Mouse (Mus musculus) embryonic facial prominence, embryonic 13.5 days (tissue): Measurements from ENCODE around the gene Alcam. TPM values are rescaled to one million over a fixed set of nuclear protein-coding genes. Genes with fewer than 3 reads are reported as not detected.

ENCODE experiments used
- ATAC-seq: fragments of 200-750 bp; cut with Nextera tagmentation; 2 replicates; pipeline ENCODE4 v1.8.0; 2017; ENCODE audit warnings: low read depth; ENCODE audit not compliant: insufficient number of reproducible peaks, insufficient read depth, low FRiP score, low TSS enrichment
- H3K27ac ChIP-seq: fragments of 300-500 bp; sonication (generic); 2 replicates; pipeline ENCODE4 v1.5.1; 2015; ENCODE audit warnings: moderate library complexity, mild to moderate bottlenecking, inconsistent platforms
- H3K27me3 ChIP-seq: fragments of 300-500 bp; sonication (generic); 2 replicates; pipeline ENCODE4 v1.6.1; 2015; ENCODE audit warnings: mild to moderate bottlenecking, inconsistent platforms
- H3K36me3 ChIP-seq: fragments of 300-500 bp; sonication (generic); 2 replicates; pipeline ENCODE4 v1.6.1; 2015; ENCODE audit warnings: mild to moderate bottlenecking, inconsistent platforms
- H3K4me1 ChIP-seq: fragments of 300-500 bp; sonication (generic); 2 replicates; pipeline ENCODE4 v1.6.1; 2015; ENCODE audit warnings: inconsistent platforms
- H3K4me2 ChIP-seq: fragments of 300-500 bp; sonication (generic); 2 replicates; pipeline ENCODE4 v1.6.1; 2015; ENCODE audit warnings: moderate library complexity, mild to moderate bottlenecking, inconsistent platforms
- H3K4me3 ChIP-seq: fragments of 300-500 bp; sonication (generic); 2 replicates; pipeline ENCODE4 v1.5.1; 2015; ENCODE audit warnings: mild to moderate bottlenecking, inconsistent platforms
- H3K9ac ChIP-seq: fragments of 300-500 bp; sonication (generic); 2 replicates; pipeline ENCODE4 v1.6.1; 2015; ENCODE audit warnings: mild to moderate bottlenecking, inconsistent platforms
- H3K9me3 ChIP-seq: fragments of 300-500 bp; sonication (generic); 2 replicates; pipeline ENCODE4 v1.6.1; 2016; ENCODE audit warnings: inconsistent platforms
- WGBS: fragments of 180-500 bp; shearing (Covaris S2); methylation state at CpG from one replicate; pipeline ENCODE4 v1.1.7; 2015; ENCODE audit warnings: mixed read lengths; 5-methylcytosine and 5-hydroxymethylcytosine counted together
- polyA plus RNA-seq: library from polyadenylated mRNA; unstranded; fragments of >200 nt; fragmentation: Nextera tagmentation; extraction: Ambion mirVana; gene quantifications from 2 replicates; pipeline ENCODE4 v1.2.1, GENCODE M21; 2015

Alcam gene
- polyA plus RNA-seq, 1 experiment from 2014 or later: 29.1 TPM

GRCm38 (mm10) chr16:52229930-52230329 lies 223.9 kb downstream of the Alcam start:
- Histone ChIP-seq H3K36me3 (no peaks in the 10 kb centered on the region), H3K9ac (no peak overlapping the region), H3K9me3 (no peaks in the 10 kb centered on the region), H3K4me2 (no peak overlapping the region), H3K4me1 (no peaks in the 10 kb centered on the region), H3K27me3 (no peaks in the 10 kb centered on the region), H3K27ac (no peak overlapping the region), H3K4me3 (no peak overlapping the region)
- no peak for ATAC-seq
- 60% methylated on average over 2 of the region's 2 CpGs for WGBS

DNA sequence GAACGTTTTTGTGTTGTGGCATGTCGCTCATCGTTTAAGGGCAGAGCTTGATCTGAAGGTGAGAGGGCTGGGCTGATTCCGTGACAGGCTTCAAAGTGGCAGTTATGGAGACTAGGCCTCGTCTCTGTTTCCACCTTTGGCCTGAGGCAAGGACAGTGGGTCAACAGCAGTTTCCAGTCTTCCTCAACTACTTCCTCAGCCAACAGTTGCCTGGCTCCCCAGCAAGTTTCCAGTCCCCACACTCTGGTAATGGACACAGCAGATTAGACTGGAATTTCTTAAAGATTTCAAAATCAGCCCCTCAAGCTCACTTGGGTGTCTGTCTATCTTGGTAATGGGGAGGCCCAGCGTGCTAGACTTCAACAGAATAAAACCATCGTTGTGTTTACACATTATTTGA lies 224.4 kb downstream of the Alcam start:
- Histone ChIP-seq H3K27ac (no peak overlapping the region), H3K4me1 (no peaks in the 10 kb centered on the region), H3K36me3 (no peaks in the 10 kb centered on the region), H3K9ac (no peak overlapping the region), H3K9me3 (no peaks in the 10 kb centered on the region), H3K27me3 (no peaks in the 10 kb centered on the region), H3K4me2 (no peak overlapping the region), H3K4me3 (no peak overlapping the region)
- no peak for ATAC-seq
- WGBS: 49% methylated on average over 7 of the region's 7 CpGs

GRCm38 (mm10) chr16:52222896-52223295 lies 231.0 kb downstream of the Alcam start:
- 78% methylated on average over 4 of the region's 4 CpGs for WGBS
- Histone ChIP-seq H3K36me3 (no peaks in the 10 kb centered on the region), H3K4me2 (no peak overlapping the region), H3K27me3 (no peaks in the 10 kb centered on the region), H3K4me3 (no peak overlapping the region), H3K9ac (no peak overlapping the region), H3K27ac (no peak overlapping the region), H3K4me1 (no peaks in the 10 kb centered on the region), H3K9me3 (no peaks in the 10 kb centered on the region)
- ATAC-seq: no peak

DNA sequence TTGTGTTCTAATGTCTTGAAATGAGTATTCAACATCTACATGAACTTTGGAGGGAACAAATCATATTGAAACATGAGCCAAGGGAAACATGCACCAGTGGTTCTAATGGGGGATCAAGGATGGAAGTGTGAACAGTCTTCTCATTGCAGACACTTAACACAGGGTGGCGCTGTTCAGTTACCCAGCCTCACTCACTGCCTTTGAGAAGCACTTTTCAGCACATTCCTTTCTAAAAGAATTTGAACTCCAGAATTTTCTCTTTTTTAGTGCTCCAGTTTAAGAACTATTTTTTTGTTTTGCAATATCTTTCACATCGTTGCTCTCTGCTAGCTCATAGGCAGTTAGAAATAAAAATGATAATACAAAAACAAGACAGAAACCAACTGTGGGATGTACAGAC lies 234.8 kb downstream of the Alcam start:
- no peak overlapping the region for H3K9ac ChIP-seq
- ATAC-seq: no peak
- H3K4me3 ChIP-seq: no peak overlapping the region
- H3K36me3 ChIP-seq: no peaks in the 10 kb centered on the region
- 18% methylated on average over 2 of the region's 2 CpGs for WGBS
- H3K4me2 ChIP-seq: no peak overlapping the region
- H3K27me3 ChIP-seq: no peaks in the 10 kb centered on the region
- H3K9me3 ChIP-seq: no peaks in the 10 kb centered on the region
- H3K4me1 ChIP-seq: no peaks in the 10 kb centered on the region
- no peak overlapping the region for H3K27ac ChIP-seq

DNA sequence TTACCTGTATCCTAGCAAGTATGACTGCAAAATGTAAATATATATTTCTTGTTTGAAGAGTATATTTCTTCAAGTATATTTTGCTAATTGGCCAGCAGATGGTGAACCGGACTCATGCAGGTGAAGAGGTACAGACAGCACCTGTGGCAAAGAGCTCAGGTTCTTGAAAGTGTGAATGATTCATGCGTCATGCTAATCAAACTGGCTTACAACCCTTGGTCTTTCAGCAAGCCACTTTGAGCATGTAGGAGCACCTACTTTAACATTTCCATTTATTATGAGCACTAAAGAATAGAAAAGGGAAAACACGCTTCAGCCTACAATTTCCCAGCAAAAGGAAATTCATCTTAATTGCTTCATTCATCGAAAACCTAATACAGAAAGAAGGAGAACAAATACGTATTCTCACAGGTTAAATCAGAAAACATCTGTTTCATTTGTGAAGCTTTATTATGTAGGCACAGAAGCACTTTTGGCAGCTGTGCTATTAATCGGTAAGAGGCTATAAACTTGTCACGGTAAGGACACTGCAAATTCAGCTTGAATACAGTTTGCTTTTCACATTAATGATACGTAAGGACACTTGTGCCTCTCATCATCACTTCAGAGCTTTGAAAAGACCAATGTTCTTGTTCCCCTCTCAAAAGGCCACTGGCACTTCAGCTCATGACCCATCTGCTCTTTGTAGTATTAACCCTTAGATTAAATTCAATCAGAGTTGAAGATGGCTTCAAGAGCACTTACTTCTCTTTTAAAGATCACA lies 242.8 kb downstream of the Alcam start:
- no peaks in the 10 kb centered on the region for H3K4me1 ChIP-seq
- no peak overlapping the region for H3K4me2 ChIP-seq
- H3K9ac ChIP-seq: no peak overlapping the region
- no peak for ATAC-seq
- peaks cover 8% of the 10 kb centered on the region for H3K36me3 ChIP-seq
- no peak overlapping the region for H3K4me3 ChIP-seq
- no peaks in the 10 kb centered on the region for H3K9me3 ChIP-seq
- WGBS: 88% methylated on average over 8 of the region's 8 CpGs
- no peaks in the 10 kb centered on the region for H3K27me3 ChIP-seq
- no peak overlapping the region for H3K27ac ChIP-seq

DNA sequence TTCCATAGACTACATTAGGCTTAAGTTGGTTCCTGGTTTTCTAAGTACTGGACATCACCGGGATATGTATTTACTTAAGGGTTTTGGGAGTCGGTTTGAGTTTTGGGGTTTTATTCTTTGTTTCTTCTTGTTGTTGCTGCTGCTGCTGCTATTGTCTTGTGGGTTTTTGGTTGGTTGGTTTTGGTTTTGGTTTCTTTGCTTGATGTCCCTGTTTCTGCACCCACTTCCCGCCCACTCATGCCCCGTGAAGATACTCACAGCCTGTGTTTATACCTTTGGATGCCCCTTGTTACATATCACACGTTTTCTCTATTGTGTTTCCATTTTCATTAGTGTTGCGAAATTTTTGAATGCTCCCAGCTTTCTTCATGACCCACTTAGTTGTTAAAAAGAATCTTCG lies 253.8 kb downstream of the Alcam start:
- Histone ChIP-seq H3K4me2 (no peak overlapping the region), H3K9me3 (no peaks in the 10 kb centered on the region), H3K4me3 (no peak overlapping the region), H3K36me3 (peaks cover 44% of the 10 kb centered on the region), H3K27ac (no peak overlapping the region), H3K4me1 (no peaks in the 10 kb centered on the region), H3K27me3 (no peaks in the 10 kb centered on the region), H3K9ac (no peak overlapping the region)
- WGBS: 87% methylated on average over 7 of the region's 7 CpGs
- no peak for ATAC-seq
